Mouse (Mus musculus): Measurements from ENCODE around the gene Sesn3.

GRCm38 (mm10) chr9:14349380-14349779 is 74.5 kb downstream of the Sesn3 start:
- TF ChIP-seq CTCF (IDR thresholded peaks at IDR 0.05; ENCODE audit: borderline replicate concordance, insufficient read depth, low read length) (no peak), POLR2A (IDR thresholded peaks at IDR 0.05; ENCODE audit: low read depth, low read length) (no peak)

All from embryonic fibroblast, embryonic 13.5 days (primary cell).